Mouse (Mus musculus) G1E (cell line): ENCODE results near the gene Prss45. TPM values are rescaled to one million over a fixed set of nuclear protein-coding genes. Genes with fewer than 3 reads are reported as not detected.

Experiments
- ATAC-seq: 2 replicates; pipeline ENCODE4 v1.8.0; 2016; ENCODE audit warnings: mild to moderate bottlenecking; ENCODE audit not compliant: insufficient number of reproducible peaks, poor library complexity, low FRiP score, severe bottlenecking; ENCODE audit errors: extremely low read depth
- DNase-seq: peaks from one replicate; pipeline ENCODE4 v3.0.0; 2012; ENCODE audit warnings: low spot score
- H3K27me3 ChIP-seq: 2 replicates; pipeline ENCODE4 v1.6.1; 2012; ENCODE audit warnings: mild to moderate bottlenecking, low read length, inconsistent platforms; ENCODE audit not compliant: insufficient read depth
- H3K36me3 ChIP-seq: replicated peaks from 2 replicates; pipeline ENCODE3; 2012; ENCODE audit warnings: mild to moderate bottlenecking, inconsistent platforms
- H3K4me1 ChIP-seq: 2 replicates; pipeline ENCODE4 v1.6.1; 2012; ENCODE audit warnings: low read depth, low read length, inconsistent platforms, mixed read lengths; ENCODE audit not compliant: insufficient read depth
- H3K4me3 ChIP-seq: 2 replicates; pipeline ENCODE4 v1.5.1; 2012; ENCODE audit warnings: low read depth, mild to moderate bottlenecking, inconsistent platforms, low read length, moderate library complexity, mixed read lengths
- H3K9me3 ChIP-seq: replicated peaks from 2 replicates; pipeline ENCODE4 v1.6.1; 2012; ENCODE audit warnings: inconsistent platforms
- CTCF ChIP-seq: IDR thresholded peaks from 2 replicates; pipeline ENCODE4 v1.5.1; 2012; ENCODE audit warnings: low read depth, low read length, inconsistent platforms, mixed read lengths
- GATA1 ChIP-seq: IDR thresholded peaks from 2 replicates; pipeline ENCODE4 v1.6.1; 2012; ENCODE audit warnings: borderline replicate concordance, low read length, inconsistent platforms, mixed read lengths
- GATA2 ChIP-seq: IDR thresholded peaks from 2 replicates; pipeline ENCODE4 v1.6.1; 2012; ENCODE audit warnings: low read depth, low read length, inconsistent platforms, borderline replicate concordance
- POLR2AphosphoS5 ChIP-seq: IDR thresholded peaks from 2 replicates; pipeline ENCODE4 v1.6.1; 2012; ENCODE audit warnings: low read depth, low read length, inconsistent platforms; ENCODE audit not compliant: insufficient replicate concordance
- TAL1 ChIP-seq: conservative IDR thresholded peaks from 2 replicates; pipeline ENCODE4 v1.6.1; 2012; ENCODE audit warnings: low read depth, low read length, inconsistent platforms, mixed read lengths
- polyA plus RNA-seq: library from polyadenylated mRNA; stranded (reverse); fragments of >175 nt; gene quantifications from 2 replicates; pipeline ENCODE4 v1.2.3, GENCODE M21; 2012
- total RNA-seq, 2 experiments: library from RNA; stranded (forward) in 1 of 2; stranded (reverse) in 1 of 2; fragments of 200-1000 nt in 1 of 2; fragments of >200 nt in 1 of 2; fragmentation: Nextera tagmentation in 1 of 2; gene quantifications; 2 replicates each; pipeline ENCODE4 v1.2.3; 2014 to 2017

The Prss45 gene
- total RNA-seq (2014; fragmentation: Nextera tagmentation) (not detected in 2 replicates), total RNA-seq (2017) (0.11 TPM in 1 of 2 replicates, not detected in the other), polyA plus RNA-seq (not detected in 2 replicates)

- Histone ChIP-seq H3K9me3 (no peaks in the 10 kb centered on the region), H3K27me3 (peaks cover 5% of the 10 kb centered on the region; the same call in 1 of the 2 replicates), H3K4me1 (no peaks in the 10 kb centered on the region), H3K36me3 (no peaks in the 10 kb centered on the region), H3K4me3 (no peak within 1 kb of the TSS)
- no peak for ATAC-seq
- TF ChIP-seq GATA1 (no peak), POLR2AphosphoS5 (no peak), TAL1 (no peak), CTCF (no peak), GATA2 (no peak)
- DNase-seq: no peak
Measured at GRCm38 (mm10) chr9:110834411-110834810, at the start of gene Prss45. Gene Prss45, plus strand, starts transcription at chr9:110834588.

GRCm38 (mm10) chr9:110788169-110788568, 46.2 kb upstream of the Prss45 start:
- no peak for ATAC-seq
- no peak overlapping the region for H3K4me3 ChIP-seq
- no peak for TF ChIP-seq GATA2
- no peak for TF ChIP-seq TAL1
- no peak for TF ChIP-seq GATA1
- TF ChIP-seq CTCF: no peak
- no peak for TF ChIP-seq POLR2AphosphoS5

GRCm38 (mm10) chr9:110790462-110790861, 43.9 kb upstream of the Prss45 start:
- TF ChIP-seq GATA1: no peak
- TF ChIP-seq CTCF: no peak
- Histone ChIP-seq H3K4me3 (no peak overlapping the region), H3K9me3 (peaks cover 2% of the 10 kb centered on the region; the same call in 1 of the 2 replicates), H3K4me1 (no peaks in the 10 kb centered on the region), H3K27me3 (no peaks in the 10 kb centered on the region), H3K36me3 (peaks cover 6% of the 10 kb centered on the region)
- DNase-seq (no peak), ATAC-seq (no peak)

More at GRCm38 (mm10) chr9:110788169-110788568, 46.2 kb upstream of the Prss45 start:
- Histone ChIP-seq H3K4me1 (no peaks in the 10 kb centered on the region), H3K36me3 (peaks cover 1% of the 10 kb centered on the region), H3K9me3 (peaks cover 2% of the 10 kb centered on the region; the same call in 1 of the 2 replicates), H3K27me3 (peaks cover 3% of the 10 kb centered on the region; the same call in 1 of the 2 replicates)
- no peak for DNase-seq

- Histone ChIP-seq H3K36me3 (peaks cover 6% of the 10 kb centered on the region), H3K4me1 (peaks cover 4% of the 10 kb centered on the region; the same call in 1 of the 2 replicates), H3K27me3 (no peaks in the 10 kb centered on the region), H3K9me3 (no peaks in the 10 kb centered on the region), H3K4me3 (peak overlapping the region; percentile 7; the same call in 1 of the 2 replicates)
- ATAC-seq (no peak), DNase-seq (peak; percentile 16)
- TF ChIP-seq GATA1 (no peak), GATA2 (no peak), TAL1 (no peak), CTCF (no peak), POLR2AphosphoS5 (no peak)
Measured at GRCm38 (mm10) chr9:110797013-110797412, 37.4 kb upstream of the Prss45 start.

GRCm38 (mm10) chr9:110797866-110798265, 36.5 kb upstream of the Prss45 start, which contains the start of gene Prss42:
Gene Prss42, plus strand, starts transcription at chr9:110798166.
- DNase-seq (no peak), ATAC-seq (no peak)
- Histone ChIP-seq H3K4me1 (peaks cover 4% of the 10 kb centered on the region; the same call in 1 of the 2 replicates), H3K36me3 (peaks cover 7% of the 10 kb centered on the region), H3K27me3 (no peaks in the 10 kb centered on the region), H3K4me3 (peak within 1 kb of the TSS; percentile 21; the same call in 1 of the 2 replicates), H3K9me3 (no peaks in the 10 kb centered on the region)
- TF ChIP-seq POLR2AphosphoS5 (no peak), TAL1 (no peak), CTCF (no peak), GATA1 (no peak), GATA2 (no peak)

GRCm38 (mm10) chr9:110800834-110801479, 33.4 kb upstream of the Prss45 start:
- 0 out of 2 replicates have a peak, but pooled peaks cover 7% of the 10 kb centered on the region for H3K4me1 ChIP-seq
- DNase-seq: no peak
- no peak for ATAC-seq

More at GRCm38 (mm10) chr9:110800834-110801479, 33.4 kb upstream of the Prss45 start:
- Histone ChIP-seq H3K27me3 (no peaks in the 10 kb centered on the region), H3K9me3 (no peaks in the 10 kb centered on the region), H3K36me3 (peaks cover 4% of the 10 kb centered on the region), H3K4me3 (no peak overlapping the region)
- TF ChIP-seq POLR2AphosphoS5 (no peak), GATA1 (no peak), TAL1 (no peak), GATA2 (no peak), CTCF (no peak)
